ENCODE assay signal across 8 mouse cellular contexts in genomic region chr1:179041905-179042337, GRCm38 (mm10).
DNase-seq lines count a peak whose midpoint lies in the region; ATAC-seq and TF ChIP-seq lines count a peak whose summit lies in the region.

No protein-coding gene starts in this region.

- H3K4me2 ChIP-seq in intestine, embryonic 16.5 days (ENCODE audit: low read depth, low read length), result no peak overlapping the region

- peak; percentile 17 for DNase-seq in kidney, adult 2 months
- no peak for DNase-seq in kidney, adult 11 months
- DNase-seq in adrenal gland, adult (ENCODE audit: inconsistent age in 2 of 2, low spot score in 1 of 2), result peak; percentile 79 to 87
- peak; percentile 8 for DNase-seq in lung, postnatal 25 days (ENCODE audit: low spot score)
- no peak for DNase-seq in embryo, embryonic 10.5 days (ENCODE audit: low spot score)
- DNase-seq in gastrocnemius, postnatal 25 days, result no peak

- H3K27me3 ChIP-seq in kidney, adult 2 months (replicated peaks; ENCODE audit: control insufficient read depth, insufficient read depth, low read length), result no peaks in the 10 kb centered on the region
- H3K27me3 ChIP-seq in intestine, embryonic 16.5 days (replicated peaks; ENCODE audit: control insufficient read depth, insufficient read depth, low read length), result no peaks in the 10 kb centered on the region

- no peak for TF ChIP-seq CTCF in kidney, adult 2 months (conservative IDR thresholded peaks at IDR 0.05; ENCODE audit: insufficient read depth, insufficient read length, low read depth, low read length)
- TF ChIP-seq CTCF in embryonic fibroblast, embryonic 13.5 days (IDR thresholded peaks at IDR 0.05; ENCODE audit: borderline replicate concordance, insufficient read depth, low read length), result no peak

- ATAC-seq in intestine, embryonic 16.5 days, result peak; percentile 63; the same call in 1 of the 2 replicates

- no peaks in the 10 kb centered on the region for H3K36me3 ChIP-seq in kidney, adult 2 months (ENCODE audit: control insufficient read depth, insufficient read depth, low read length)
- no peaks in the 10 kb centered on the region for H3K36me3 ChIP-seq in intestine, embryonic 16.5 days (ENCODE audit: control insufficient read depth, insufficient read depth, low read length)

- H3K27ac ChIP-seq in kidney, adult 2 months (ENCODE audit: insufficient read depth, low read depth, low read length), result no peak overlapping the region
- H3K27ac ChIP-seq in embryonic fibroblast, embryonic 13.5 days (ENCODE audit: insufficient read depth, low read length), result peak overlapping the region; percentile 97
- peak overlapping the region; percentile 46; the same call in 1 of the 2 replicates for H3K27ac ChIP-seq in intestine, embryonic 16.5 days (ENCODE audit: low read length)

- no peak overlapping the region for H3K4me3 ChIP-seq in kidney, adult 2 months (ENCODE audit: insufficient read depth, low read depth, low read length)
- no peak overlapping the region for H3K4me3 ChIP-seq in embryonic fibroblast, embryonic 13.5 days (ENCODE audit: insufficient read depth, low read length)
- H3K4me3 ChIP-seq in intestine, embryonic 16.5 days (ENCODE audit: low read length), result no peak overlapping the region

- no peak for TF ChIP-seq POLR2A in kidney, adult 2 months (IDR thresholded peaks at IDR 0.05; ENCODE audit: low read depth, low read length)
- TF ChIP-seq POLR2A in embryonic fibroblast, embryonic 13.5 days (IDR thresholded peaks at IDR 0.05; ENCODE audit: low read depth, low read length), result no peak

- H3K9me3 ChIP-seq in intestine, embryonic 16.5 days (ENCODE audit: control insufficient read depth, low read length), result no peaks in the 10 kb centered on the region

- WGBS in kidney, adult 2 months, result 81% methylated on average over 8 of the region's 8 CpGs
- 72% methylated on average over 8 of the region's 8 CpGs for WGBS in intestine, embryonic 16.5 days

- no peak overlapping the region for H3K9ac ChIP-seq in intestine, embryonic 16.5 days (ENCODE audit: low read depth, low read length)

- H3K4me1 ChIP-seq in kidney, adult 2 months (ENCODE audit: control insufficient read depth, insufficient read depth, low read length), result no peaks in the 10 kb centered on the region
- peaks cover 27% of the 10 kb centered on the region for H3K4me1 ChIP-seq in embryonic fibroblast, embryonic 13.5 days (ENCODE audit: control insufficient read depth, insufficient read depth, low read length)
- peaks cover 5% of the 10 kb centered on the region; the same call in 1 of the 2 replicates for H3K4me1 ChIP-seq in intestine, embryonic 16.5 days (ENCODE audit: control insufficient read depth, insufficient read depth, low read length)

Comparison
In these comparisons a context has a peak if more than half of its experiments do, and no peak if none do; other contexts are left out.
1. DNase-seq: peak in kidney, adult 2 months (single experiment), adrenal gland, adult (2 of 2) and lung, postnatal 25 days (single experiment); none in kidney, adult 11 months (single experiment), embryo, embryonic 10.5 days (single experiment) and gastrocnemius, postnatal 25 days (single experiment).